Mouse (Mus musculus) C2C12 (cell line): ENCODE results near the gene Gm4340.
"Not testable (repeated sequence)": the region's sequence is repeated elsewhere in the genome, so short reads cannot be mapped to it uniquely, and the experiment has no call there.

Source experiments
- CTCF ChIP-seq: IDR thresholded peaks from one replicate; pipeline ENCODE4 v1.5.1; 2011; ENCODE audit not compliant: control insufficient read depth, insufficient read depth, insufficient read length
- MAX ChIP-seq: IDR thresholded peaks from one replicate; pipeline ENCODE4 v1.6.1; 2011; ENCODE audit warnings: mild to moderate bottlenecking, control low read depth

DNA sequence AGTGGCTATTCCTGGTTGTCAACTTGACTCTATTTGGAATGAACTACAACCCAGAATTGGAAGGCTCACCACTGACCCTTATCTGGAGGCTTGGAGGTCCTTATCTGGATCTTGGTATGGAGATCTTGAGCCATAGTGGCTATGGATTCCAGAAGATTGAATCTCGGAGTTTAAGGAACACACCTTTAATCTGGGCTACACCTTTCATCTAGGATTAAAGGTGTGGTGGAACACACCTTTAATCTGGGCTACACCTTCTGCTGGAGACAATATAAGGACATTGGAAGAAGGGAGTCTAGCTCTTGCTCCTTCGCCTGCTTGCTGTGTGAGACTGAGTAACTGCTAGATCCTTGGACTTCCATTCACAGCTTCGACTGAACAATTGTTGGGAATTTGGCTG, at the start of gene Gm4340:
- not testable (repeated sequence) for TF ChIP-seq CTCF, MAX
